Mouse (Mus musculus) G1E-ER4 (cell line): Measurements from ENCODE around the gene Olfr1029. TPM values are rescaled to one million over a fixed set of nuclear protein-coding genes. Genes with fewer than 3 reads are reported as not detected.
"Not testable (repeated sequence)": the region's sequence is repeated elsewhere in the genome, so short reads cannot be mapped to it uniquely, and the experiment has no call there.

Source experiments
- GATA1 ChIP-seq: IDR thresholded peaks from one replicate; pipeline ENCODE4 v1.8.0; 2012; ENCODE audit warnings: low read length, inconsistent platforms
- polyA plus RNA-seq: library from polyadenylated mRNA; stranded (reverse); fragments of >175 nt; gene quantifications from 2 replicates; pipeline ENCODE4 v1.2.3, GENCODE M21; 2012

The Olfr1029 gene
- not detected in 2 replicates for polyA plus RNA-seq

GRCm38 (mm10) chr2:85973595-85973994, at the start of gene Olfr1029:
Olfr1029 (plus strand) TSS chr2:85973895.
- no peak for TF ChIP-seq GATA1

GRCm38 (mm10) chr2:85950137-85950536, 23.6 kb upstream of the Olfr1029 start, which contains the start of gene Olfr1028:
Olfr1028 (plus strand) TSS chr2:85950437.
- TF ChIP-seq GATA1 = no peak

DNA sequence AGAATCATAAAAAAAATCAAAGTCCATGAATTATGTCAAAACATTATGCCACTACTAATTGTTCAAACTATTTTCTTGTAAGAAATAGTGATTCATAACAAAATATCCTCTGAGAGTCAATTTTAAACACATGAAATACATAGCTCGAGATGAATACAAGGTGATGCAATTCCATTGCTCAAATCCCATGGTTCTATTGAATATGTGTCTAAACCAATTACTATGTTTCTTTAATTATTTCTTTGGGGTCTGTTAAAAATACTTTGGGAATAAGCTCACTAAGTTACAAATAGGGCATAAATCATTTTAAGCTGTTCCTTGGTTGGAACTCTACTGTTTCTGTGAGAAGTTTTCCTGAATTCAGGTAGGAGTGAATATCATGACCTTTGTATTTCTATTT, 5.3 kb downstream of the Olfr1029 start, which contains the start of gene Olfr1030:
TSS of gene Olfr1030 (plus strand) at position 301 of the 400 bp plus-strand sequence.
- no peak for TF ChIP-seq GATA1

DNA sequence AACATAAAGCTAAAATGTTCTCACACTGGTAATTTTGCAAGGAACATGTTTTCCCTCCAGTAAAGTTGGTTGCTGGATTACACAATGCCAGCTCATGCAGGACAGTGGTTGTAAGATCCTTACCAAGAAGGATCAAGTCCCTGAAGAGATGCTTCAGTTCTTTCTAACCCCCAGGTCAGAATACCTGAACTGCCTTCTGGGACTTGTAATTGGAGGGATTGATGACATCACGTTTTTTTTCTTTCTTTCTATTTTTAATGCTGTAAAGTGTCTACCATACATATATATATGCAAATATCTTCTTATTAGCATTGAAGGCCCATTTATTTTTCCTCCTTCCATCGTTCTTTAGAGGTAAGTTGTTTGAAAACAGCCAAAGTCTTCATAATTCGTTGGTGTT, 16.3 kb downstream of the Olfr1029 start, which contains the start of gene Olfr1031:
TSS of gene Olfr1031 (plus strand) at position 301 of the 400 bp plus-strand sequence.
- TF ChIP-seq GATA1 = no peak

- no peak for TF ChIP-seq GATA1
These were observed 31.5 kb downstream of the Olfr1029 start, which contains the start of gene Olfr1032 for GRCm38 (mm10) chr2:86005240-86005639. Olfr1032 (plus strand) TSS chr2:86005540.

- not testable (repeated sequence) for TF ChIP-seq GATA1
These were observed 46.7 kb downstream of the Olfr1029 start, which contains the start of gene Olfr1033 for GRCm38 (mm10) chr2:86020406-86020805. Olfr1033 (plus strand) TSS chr2:86020633.

Other genes starting within 250 kb of the Olfr1029 start
- not detected in 2 replicates for gene Olfr1012, start 211.1 kb upstream of the Olfr1029 start, polyA plus RNA-seq
- not detected in 2 replicates for gene Olfr1013, start 206.8 kb upstream of the Olfr1029 start, polyA plus RNA-seq
- gene Olfr1014, start 201.2 kb upstream of the Olfr1029 start, polyA plus RNA-seq = not detected in 2 replicates
- gene Olfr1015, start 191.9 kb upstream of the Olfr1029 start, polyA plus RNA-seq = not detected in 2 replicates
- not detected in 2 replicates for gene Olfr1016, start 171.4 kb upstream of the Olfr1029 start, polyA plus RNA-seq
- not detected in 2 replicates for gene Olfr1018, start 155.4 kb upstream of the Olfr1029 start, polyA plus RNA-seq
- not detected in 2 replicates for gene Olfr1019, start 128.4 kb upstream of the Olfr1029 start, polyA plus RNA-seq
- gene Olfr1020, start 126.9 kb upstream of the Olfr1029 start, polyA plus RNA-seq = not detected in 2 replicates
- gene Olfr1022, start 105.3 kb upstream of the Olfr1029 start, polyA plus RNA-seq = not detected in 2 replicates
- not detected in 2 replicates for gene Olfr1023, start 88.3 kb upstream of the Olfr1029 start, polyA plus RNA-seq
- gene Olfr1024, start 68.8 kb upstream of the Olfr1029 start, polyA plus RNA-seq = not detected in 2 replicates
- not detected in 2 replicates for gene Olfr1025-ps1, start 58.7 kb upstream of the Olfr1029 start, polyA plus RNA-seq
- not detected in 2 replicates for gene Olfr1026, start 52.3 kb upstream of the Olfr1029 start, polyA plus RNA-seq
- gene Olfr1028, start 23.5 kb upstream of the Olfr1029 start, polyA plus RNA-seq = not detected in 2 replicates
- not detected in 2 replicates for gene Olfr1030, start 5.4 kb downstream of the Olfr1029 start, polyA plus RNA-seq
- gene Olfr1031, start 16.4 kb downstream of the Olfr1029 start, polyA plus RNA-seq = not detected in 2 replicates
- gene Olfr1032, start 31.6 kb downstream of the Olfr1029 start, polyA plus RNA-seq = not detected in 2 replicates
- gene Olfr1033, start 46.7 kb downstream of the Olfr1029 start, polyA plus RNA-seq = not detected in 2 replicates
- not detected in 2 replicates for gene Olfr1034, start 72.0 kb downstream of the Olfr1029 start, polyA plus RNA-seq
- not detected in 2 replicates for gene Olfr1036, start 100.1 kb downstream of the Olfr1029 start, polyA plus RNA-seq
- not detected in 2 replicates for gene Olfr1037, start 113.5 kb downstream of the Olfr1029 start, polyA plus RNA-seq
- not detected in 2 replicates for gene Olfr1039, start 162.0 kb downstream of the Olfr1029 start, polyA plus RNA-seq
- not detected in 2 replicates for gene Olfr1040, start 172.8 kb downstream of the Olfr1029 start, polyA plus RNA-seq
- not detected in 2 replicates for gene Olfr1042, start 187.9 kb downstream of the Olfr1029 start, polyA plus RNA-seq
- gene Olfr1043, start 193.6 kb downstream of the Olfr1029 start, polyA plus RNA-seq = not detected in 2 replicates
- not detected in 2 replicates for gene Olfr1044, start 203.9 kb downstream of the Olfr1029 start, polyA plus RNA-seq
- gene Olfr52, start 211.8 kb downstream of the Olfr1029 start, polyA plus RNA-seq = not detected in 2 replicates
- gene Olfr1045, start 229.1 kb downstream of the Olfr1029 start, polyA plus RNA-seq = not detected in 2 replicates
- not detected in 2 replicates for gene Olfr1046, start 245.4 kb downstream of the Olfr1029 start, polyA plus RNA-seq